Mouse (Mus musculus): Measurements from ENCODE around the gene Hes1.

Gene Hes1

GRCm38 (mm10) chr16:30047010-30047409 is 17.2 kb upstream of the Hes1 start:
- in situ Hi-C loops (cut with MboI; ENCODE audit: low pct_unique_long_range_greater_than_20kb in 1 of 2, low sequenced_read_pairs in 2 of 2, unreplicated experiment in 1 of 2), result no loop called here

DNA sequence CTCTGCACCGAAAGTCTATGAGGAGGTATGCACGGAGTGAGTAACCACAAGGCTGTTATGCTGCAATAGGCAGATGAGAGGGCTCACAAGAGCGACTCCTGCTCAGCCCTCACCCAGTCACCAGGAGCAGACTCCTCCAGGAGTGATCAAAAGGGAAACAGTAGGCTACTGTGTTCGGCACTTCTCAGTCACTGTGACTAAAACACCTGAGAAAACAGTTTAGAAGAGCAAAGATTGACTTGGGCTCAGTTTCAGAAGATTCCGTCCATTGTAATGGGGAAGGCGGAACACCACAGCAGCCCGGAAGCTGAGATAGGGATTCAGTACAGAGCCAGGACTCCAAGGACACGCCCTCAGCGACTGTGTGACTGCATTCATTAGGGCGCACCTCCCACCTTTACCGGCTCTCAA is 16.8 kb upstream of the Hes1 start:
- in situ Hi-C loops (cut with MboI; ENCODE audit: low pct_unique_long_range_greater_than_20kb in 1 of 2, low sequenced_read_pairs in 2 of 2, unreplicated experiment in 1 of 2), result no loop called here

- in situ Hi-C loops (cut with MboI; ENCODE audit: low pct_unique_long_range_greater_than_20kb in 1 of 2, low sequenced_read_pairs in 2 of 2, unreplicated experiment in 1 of 2), result no loop called here
Measured at GRCm38 (mm10) chr16:30050767-30051490, 13.3 kb upstream of the Hes1 start.

GRCm38 (mm10) chr16:30052271-30052670 is 11.9 kb upstream of the Hes1 start:
- in situ Hi-C loops (cut with MboI; ENCODE audit: low pct_unique_long_range_greater_than_20kb in 1 of 2, low sequenced_read_pairs in 2 of 2, unreplicated experiment in 1 of 2), result no loop called here

GRCm38 (mm10) chr16:30052839-30053511 is 11.2 kb upstream of the Hes1 start:
- in situ Hi-C loops (cut with MboI; ENCODE audit: low pct_unique_long_range_greater_than_20kb in 1 of 2, low sequenced_read_pairs in 2 of 2, unreplicated experiment in 1 of 2), result no loop called here

GRCm38 (mm10) chr16:30054541-30054940 is 9.6 kb upstream of the Hes1 start:
- in situ Hi-C loops (cut with MboI; ENCODE audit: low pct_unique_long_range_greater_than_20kb in 1 of 2, low sequenced_read_pairs in 2 of 2, unreplicated experiment in 1 of 2), result no loop called here

GRCm38 (mm10) chr16:30055361-30055889 is 8.8 kb upstream of the Hes1 start:
- in situ Hi-C loops (cut with MboI; ENCODE audit: low pct_unique_long_range_greater_than_20kb in 1 of 2, low sequenced_read_pairs in 2 of 2, unreplicated experiment in 1 of 2), result no loop called here

- in situ Hi-C loops (cut with MboI; ENCODE audit: low pct_unique_long_range_greater_than_20kb in 1 of 2, low sequenced_read_pairs in 2 of 2, unreplicated experiment in 1 of 2), result no loop called here
Measured at GRCm38 (mm10) chr16:30055927-30056326, 8.3 kb upstream of the Hes1 start.

GRCm38 (mm10) chr16:30056906-30057305 is 7.3 kb upstream of the Hes1 start:
- in situ Hi-C loops (cut with MboI; ENCODE audit: low pct_unique_long_range_greater_than_20kb in 1 of 2, low sequenced_read_pairs in 2 of 2, unreplicated experiment in 1 of 2), result no loop called here

DNA sequence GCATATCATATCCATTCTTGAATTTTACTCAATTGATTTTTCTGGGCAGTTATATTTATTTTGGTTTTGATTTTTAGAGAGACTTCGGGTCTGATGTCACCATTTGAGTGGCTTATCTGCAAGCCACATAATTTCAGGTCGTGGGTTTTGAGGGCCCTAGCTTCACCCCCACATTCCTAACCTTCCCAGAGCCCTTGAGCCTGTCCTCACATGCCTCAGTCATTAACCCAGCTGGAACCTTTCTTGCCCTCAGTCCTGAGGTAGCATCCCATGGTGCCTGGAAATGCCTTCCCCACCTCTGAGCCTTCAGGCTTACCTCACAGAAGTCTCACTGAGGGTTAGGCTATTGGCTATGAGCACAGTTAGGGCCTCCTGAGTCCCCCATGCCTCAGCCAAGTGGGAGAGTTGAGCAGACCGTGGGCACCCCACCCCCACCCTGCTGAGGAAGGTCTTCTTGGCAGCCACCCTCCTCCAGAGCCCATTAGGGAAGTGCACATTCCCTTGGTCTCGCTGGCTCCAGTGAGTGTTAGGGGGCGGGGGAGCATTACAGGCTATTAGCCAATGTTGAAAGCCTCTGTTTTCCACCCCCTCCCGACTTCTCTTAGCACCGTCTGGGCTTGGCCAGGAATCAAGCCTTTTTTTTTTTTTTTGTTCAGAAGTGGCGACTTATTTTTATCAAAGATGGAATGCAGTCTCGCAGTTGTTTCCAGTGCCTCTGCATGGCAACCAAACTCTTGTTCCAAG is 5.0 kb upstream of the Hes1 start:
- in situ Hi-C loops (cut with MboI; ENCODE audit: low pct_unique_long_range_greater_than_20kb in 1 of 2, low sequenced_read_pairs in 2 of 2, unreplicated experiment in 1 of 2), result no loop called here

GRCm38 (mm10) chr16:30060412-30060811 is 3.8 kb upstream of the Hes1 start:
- in situ Hi-C loops (cut with MboI; ENCODE audit: low pct_unique_long_range_greater_than_20kb in 1 of 2, low sequenced_read_pairs in 2 of 2, unreplicated experiment in 1 of 2), result no loop called here

GRCm38 (mm10) chr16:30062242-30063030 is 1.7 kb upstream of the Hes1 start:
- in situ Hi-C loops (cut with MboI; ENCODE audit: low pct_unique_long_range_greater_than_20kb in 1 of 2, low sequenced_read_pairs in 2 of 2, unreplicated experiment in 1 of 2), result no loop called here

DNA sequence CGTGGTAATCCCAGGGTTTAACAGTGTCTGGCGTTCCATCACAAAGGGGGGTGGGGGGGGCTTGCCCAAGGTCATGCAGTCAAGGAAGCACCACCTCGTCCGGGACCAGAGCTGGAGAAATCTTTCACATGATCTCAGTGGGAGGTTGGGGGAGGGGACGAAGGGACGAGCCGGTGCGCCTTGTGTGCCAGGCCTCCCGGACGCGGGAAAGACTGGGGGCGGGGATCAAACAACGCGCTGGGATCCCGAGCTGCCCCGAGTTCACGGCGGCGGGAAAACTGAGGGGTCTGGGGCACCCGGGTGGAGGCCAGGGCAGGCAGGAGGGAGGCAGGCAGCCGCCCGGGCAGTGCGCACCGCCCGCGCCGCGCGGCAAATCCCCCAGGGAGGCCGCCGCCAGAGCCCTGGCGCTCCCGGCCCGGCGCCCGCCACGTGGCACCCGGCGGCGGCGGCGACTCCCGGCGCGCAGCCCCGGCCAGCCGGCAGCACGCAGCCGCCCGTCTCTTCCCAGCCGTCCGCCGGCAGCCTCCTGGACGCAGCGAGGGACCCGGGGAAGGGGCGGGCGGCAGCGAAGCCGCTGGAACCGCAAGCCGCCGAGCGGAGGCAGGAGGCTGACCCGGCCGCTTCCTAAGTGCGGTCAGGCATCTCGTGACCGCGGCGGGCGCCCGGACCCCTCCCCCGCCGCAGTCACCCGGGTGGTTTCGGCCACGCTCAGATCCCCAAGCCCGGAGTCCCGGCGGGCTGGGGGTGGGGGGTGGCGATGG is 883 bp upstream of the Hes1 start:
- in situ Hi-C loops (cut with MboI; ENCODE audit: low pct_unique_long_range_greater_than_20kb in 1 of 2, low sequenced_read_pairs in 2 of 2, unreplicated experiment in 1 of 2), result no loop called here

DNA sequence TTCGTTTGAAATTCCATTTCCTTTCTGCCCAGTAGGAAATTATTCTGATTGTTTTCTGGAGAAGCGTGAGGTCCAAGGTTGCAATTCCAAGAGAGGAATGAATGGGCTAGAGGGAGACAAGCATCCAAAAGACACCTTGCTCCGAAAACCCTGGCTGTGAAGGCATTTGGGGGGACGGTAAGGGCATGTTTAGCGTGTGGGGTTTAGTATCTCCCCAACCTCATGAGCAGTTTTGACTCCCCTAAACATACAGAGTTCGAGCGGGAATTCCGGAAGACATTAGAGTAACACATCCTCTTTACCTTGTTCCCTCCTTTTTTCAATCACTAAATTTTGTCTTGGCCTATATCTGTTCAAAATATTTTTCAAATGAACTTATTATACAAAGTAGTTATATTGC is 429 bp downstream of the Hes1 start:
- in situ Hi-C loops (cut with MboI; ENCODE audit: low pct_unique_long_range_greater_than_20kb in 1 of 2, low sequenced_read_pairs in 2 of 2, unreplicated experiment in 1 of 2), result no loop called here

GRCm38 (mm10) chr16:30065077-30065476 is 893 bp downstream of the Hes1 start:
- in situ Hi-C loops (cut with MboI; ENCODE audit: low pct_unique_long_range_greater_than_20kb in 1 of 2, low sequenced_read_pairs in 2 of 2, unreplicated experiment in 1 of 2), result no loop called here

DNA sequence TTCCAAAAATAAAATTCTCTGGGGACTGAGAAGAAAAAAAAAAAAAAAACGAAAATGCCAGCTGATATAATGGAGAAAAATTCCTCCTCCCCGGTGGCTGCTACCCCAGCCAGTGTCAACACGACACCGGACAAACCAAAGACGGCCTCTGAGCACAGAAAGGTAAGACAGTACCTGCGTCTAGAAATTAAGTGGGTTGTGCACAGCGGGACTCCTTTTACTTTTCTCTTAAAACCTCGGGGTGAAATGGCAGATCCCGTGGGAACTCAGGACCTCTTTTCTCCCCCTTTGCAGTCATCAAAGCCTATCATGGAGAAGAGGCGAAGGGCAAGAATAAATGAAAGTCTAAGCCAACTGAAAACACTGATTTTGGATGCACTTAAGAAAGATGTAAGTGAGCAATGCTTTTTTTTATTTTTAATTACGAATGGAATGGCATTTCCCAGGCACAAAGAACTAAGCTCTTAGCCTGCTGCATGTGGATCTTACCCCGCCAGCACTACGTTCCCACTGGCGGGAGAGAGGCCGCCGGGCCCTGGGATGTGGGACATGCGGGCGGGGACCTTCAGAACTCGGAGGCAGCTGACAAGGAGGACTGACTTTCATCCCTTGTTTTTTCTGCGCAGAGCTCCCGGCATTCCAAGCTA is 1.5 kb downstream of the Hes1 start:
- in situ Hi-C loops (cut with MboI; ENCODE audit: low pct_unique_long_range_greater_than_20kb in 1 of 2, low sequenced_read_pairs in 2 of 2, unreplicated experiment in 1 of 2), result no loop called here

DNA sequence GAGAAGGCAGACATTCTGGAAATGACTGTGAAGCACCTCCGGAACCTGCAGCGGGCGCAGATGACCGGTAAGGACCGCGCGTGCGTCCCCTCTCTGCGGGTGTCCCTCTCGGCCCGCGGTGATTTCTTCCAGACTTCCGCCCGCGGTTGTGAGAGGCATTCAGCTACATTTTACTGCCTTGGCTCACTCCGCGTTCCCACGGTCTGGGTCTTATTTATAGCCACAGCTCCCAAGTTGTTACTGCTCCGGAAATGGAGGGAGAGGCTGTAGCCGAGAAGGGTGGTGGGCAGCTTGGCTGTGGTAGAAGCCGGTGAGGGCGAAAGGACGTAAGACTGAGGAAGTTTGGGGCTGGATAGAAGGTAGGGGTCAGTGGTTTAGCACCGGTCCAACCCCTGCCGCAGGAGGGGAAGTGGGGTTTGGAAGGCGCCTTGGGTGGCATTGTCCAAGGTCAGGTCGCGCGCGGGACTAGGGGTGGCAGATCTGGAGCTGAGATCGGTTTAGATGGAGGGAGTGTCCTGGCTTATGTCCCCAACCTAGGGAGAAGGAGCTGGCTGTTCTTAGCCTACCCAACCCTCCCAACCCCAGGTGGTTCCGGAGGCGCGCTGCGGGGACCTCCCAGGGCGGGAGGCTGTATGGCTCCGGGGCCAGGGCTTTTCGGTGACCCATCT is 2.1 kb downstream of the Hes1 start:
- in situ Hi-C loops (cut with MboI; ENCODE audit: low pct_unique_long_range_greater_than_20kb in 1 of 2, low sequenced_read_pairs in 2 of 2, unreplicated experiment in 1 of 2), result no loop called here

All from mouse embryonic stem cell (cell line).